Mouse (Mus musculus): ENCODE data around the gene Robo1. TPM values are rescaled to one million over a fixed set of nuclear protein-coding genes. Genes with fewer than 3 reads are reported as not detected.

The Robo1 gene
- 6.2 and 6.3 TPM in 2 replicates for polyA plus RNA-seq (2015; fragmentation: Nextera tagmentation; extraction: Ambion mirVana)

- 63% methylated on average over 8 of the region's 8 CpGs for WGBS
- DNase-seq (ENCODE audit: low spot score) (no peak), ATAC-seq (ENCODE audit: low FRiP score, low TSS enrichment) (no peak)
- Histone ChIP-seq H3K4me1 (replicated peaks; ENCODE audit: control insufficient read depth, insufficient read depth) (no peaks in the 10 kb centered on the region), H3K9me3 (ENCODE audit: control insufficient read depth, low read length) (no peaks in the 10 kb centered on the region), H3K9ac (ENCODE audit: low read length) (no peak within 1 kb of the TSS), H3K36me3 (ENCODE audit: control insufficient read depth, insufficient read depth, low read length) (no peaks in the 10 kb centered on the region), H3K4me2 (replicated peaks; ENCODE audit: low read depth) (no peak within 1 kb of the TSS), H3K27ac (replicated peaks) (no peak within 1 kb of the TSS), H3K27me3 (ENCODE audit: control insufficient read depth, insufficient read depth, low read length) (no peaks in the 10 kb centered on the region), H3K4me3 (ENCODE audit: low read depth, low read length) (no peak within 1 kb of the TSS)
- TF ChIP-seq CTCF (IDR thresholded peaks at IDR 0.05; ENCODE audit: low read depth) (no peak), EP300 (optimal IDR thresholded peaks at IDR 0.05) (no peak)
Measured at GRCm38 (mm10) chr16:72307537-72308330, at the start of gene Robo1. Robo1 (plus strand) TSS chr16:72308306.

- H3K4me2 ChIP-seq (replicated peaks; ENCODE audit: low read depth): no peak overlapping the region
- TF ChIP-seq EP300 (optimal IDR thresholded peaks at IDR 0.05) (no peak), CTCF (IDR thresholded peaks at IDR 0.05; ENCODE audit: low read depth) (no peak)
- ATAC-seq (ENCODE audit: low FRiP score, low TSS enrichment) (no peak), DNase-seq (ENCODE audit: low spot score) (no peak)
- no peaks in the 10 kb centered on the region for H3K27me3 ChIP-seq (ENCODE audit: control insufficient read depth, insufficient read depth, low read length)
- no peak overlapping the region for H3K4me3 ChIP-seq (ENCODE audit: low read depth, low read length)
- WGBS: 79% methylated on average over 10 of the region's 10 CpGs
- no peak overlapping the region for H3K27ac ChIP-seq (replicated peaks)
- H3K4me1 ChIP-seq (replicated peaks; ENCODE audit: control insufficient read depth, insufficient read depth): no peaks in the 10 kb centered on the region
- H3K36me3 ChIP-seq (ENCODE audit: control insufficient read depth, insufficient read depth, low read length): no peaks in the 10 kb centered on the region
- no peak overlapping the region for H3K9ac ChIP-seq (ENCODE audit: low read length)
- no peaks in the 10 kb centered on the region for H3K9me3 ChIP-seq (ENCODE audit: control insufficient read depth, low read length)
Measured at GRCm38 (mm10) chr16:72267839-72268238, 40.3 kb upstream of the Robo1 start.

- ATAC-seq (ENCODE audit: low FRiP score, low TSS enrichment) (no peak), DNase-seq (ENCODE audit: low spot score) (no peak)
- no peaks in the 10 kb centered on the region for H3K36me3 ChIP-seq (ENCODE audit: control insufficient read depth, insufficient read depth, low read length)
- no peak overlapping the region for H3K9ac ChIP-seq (ENCODE audit: low read length)
- H3K4me3 ChIP-seq (ENCODE audit: low read depth, low read length): no peak overlapping the region
- H3K27me3 ChIP-seq (ENCODE audit: control insufficient read depth, insufficient read depth, low read length): no peaks in the 10 kb centered on the region
- 69% methylated on average over 3 of the region's 3 CpGs for WGBS
- H3K27ac ChIP-seq (replicated peaks): no peak overlapping the region
- H3K4me2 ChIP-seq (replicated peaks; ENCODE audit: low read depth): no peak overlapping the region
- H3K4me1 ChIP-seq (replicated peaks; ENCODE audit: control insufficient read depth, insufficient read depth): no peaks in the 10 kb centered on the region
- TF ChIP-seq CTCF (IDR thresholded peaks at IDR 0.05; ENCODE audit: low read depth) (no peak), EP300 (optimal IDR thresholded peaks at IDR 0.05) (no peak)
- H3K9me3 ChIP-seq (ENCODE audit: control insufficient read depth, low read length): no peaks in the 10 kb centered on the region
Measured at GRCm38 (mm10) chr16:72276390-72277074, 31.6 kb upstream of the Robo1 start.

GRCm38 (mm10) chr16:72308331-72308668 lies 194 bp downstream of the Robo1 start:
- no peak overlapping the region for H3K4me3 ChIP-seq (ENCODE audit: low read depth, low read length)
- H3K9ac ChIP-seq (ENCODE audit: low read length): no peak overlapping the region
- DNase-seq (ENCODE audit: low spot score) (no peak), ATAC-seq (ENCODE audit: low FRiP score, low TSS enrichment) (no peak)
- H3K27ac ChIP-seq (replicated peaks): no peak overlapping the region
- no peak overlapping the region for H3K4me2 ChIP-seq (replicated peaks; ENCODE audit: low read depth)
- 60% methylated on average over 6 of the region's 6 CpGs for WGBS
- no peaks in the 10 kb centered on the region for H3K4me1 ChIP-seq (replicated peaks; ENCODE audit: control insufficient read depth, insufficient read depth)
- no peaks in the 10 kb centered on the region for H3K27me3 ChIP-seq (ENCODE audit: control insufficient read depth, insufficient read depth, low read length)
- H3K36me3 ChIP-seq (ENCODE audit: control insufficient read depth, insufficient read depth, low read length): no peaks in the 10 kb centered on the region
- no peaks in the 10 kb centered on the region for H3K9me3 ChIP-seq (ENCODE audit: control insufficient read depth, low read length)
- no peak for TF ChIP-seq CTCF (IDR thresholded peaks at IDR 0.05; ENCODE audit: low read depth)
- TF ChIP-seq EP300 (optimal IDR thresholded peaks at IDR 0.05): no peak

GRCm38 (mm10) chr16:72327321-72327720 lies 19.2 kb downstream of the Robo1 start:
- H3K9me3 ChIP-seq (ENCODE audit: control insufficient read depth, low read length): no peaks in the 10 kb centered on the region
- H3K4me2 ChIP-seq (replicated peaks; ENCODE audit: low read depth): no peak overlapping the region
- no peaks in the 10 kb centered on the region for H3K36me3 ChIP-seq (ENCODE audit: control insufficient read depth, insufficient read depth, low read length)
- H3K4me3 ChIP-seq (ENCODE audit: low read depth, low read length): no peak overlapping the region
- no peak overlapping the region for H3K27ac ChIP-seq (replicated peaks)
- no peaks in the 10 kb centered on the region for H3K27me3 ChIP-seq (ENCODE audit: control insufficient read depth, insufficient read depth, low read length)
- ATAC-seq (ENCODE audit: low FRiP score, low TSS enrichment): no peak
- no peak overlapping the region for H3K9ac ChIP-seq (ENCODE audit: low read length)
- no peaks in the 10 kb centered on the region for H3K4me1 ChIP-seq (replicated peaks; ENCODE audit: control insufficient read depth, insufficient read depth)
- TF ChIP-seq EP300 (optimal IDR thresholded peaks at IDR 0.05): no peak
- no peak for TF ChIP-seq CTCF (IDR thresholded peaks at IDR 0.05; ENCODE audit: low read depth)
- WGBS: 51% methylated on average over 8 of the region's 8 CpGs
- DNase-seq (ENCODE audit: low spot score): no peak

- Histone ChIP-seq H3K4me3 (ENCODE audit: low read depth, low read length) (no peak overlapping the region), H3K9me3 (ENCODE audit: control insufficient read depth, low read length) (no peaks in the 10 kb centered on the region), H3K27ac (replicated peaks) (no peak overlapping the region), H3K4me1 (replicated peaks; ENCODE audit: control insufficient read depth, insufficient read depth) (no peaks in the 10 kb centered on the region), H3K9ac (ENCODE audit: low read length) (no peak overlapping the region), H3K36me3 (ENCODE audit: control insufficient read depth, insufficient read depth, low read length) (no peaks in the 10 kb centered on the region), H3K27me3 (ENCODE audit: control insufficient read depth, insufficient read depth, low read length) (no peaks in the 10 kb centered on the region), H3K4me2 (replicated peaks; ENCODE audit: low read depth) (no peak overlapping the region)
- DNase-seq (ENCODE audit: low spot score) (no peak), ATAC-seq (ENCODE audit: low FRiP score, low TSS enrichment) (no peak)
- WGBS: 80% methylated on average over 3 of the region's 3 CpGs
- TF ChIP-seq EP300 (optimal IDR thresholded peaks at IDR 0.05) (no peak), CTCF (IDR thresholded peaks at IDR 0.05; ENCODE audit: low read depth) (no peak)
Measured at GRCm38 (mm10) chr16:72328579-72328978, 20.5 kb downstream of the Robo1 start.
